Mouse (Mus musculus): ENCODE measurements around the gene Cog1.

The Cog1 gene

DNA sequence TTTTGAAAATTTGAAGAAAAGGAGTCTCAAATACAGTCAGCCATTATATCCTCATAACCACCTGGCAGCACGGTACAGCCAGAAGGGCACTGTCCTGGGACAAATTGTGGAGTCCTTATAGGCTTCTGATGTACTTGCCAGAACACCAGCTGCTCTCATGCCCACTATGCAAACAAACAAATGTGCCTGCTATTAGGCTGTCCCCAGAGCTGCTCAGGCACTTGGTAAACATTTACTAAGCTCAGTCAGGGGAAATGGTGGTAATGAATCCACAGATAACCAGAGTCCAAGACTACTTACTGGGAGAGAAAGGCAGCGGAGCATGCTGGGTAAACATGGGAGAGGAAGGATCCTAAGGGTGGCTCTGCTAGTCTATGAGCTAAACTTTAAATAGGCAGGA, 18.2 kb downstream of the Cog1 start:
- no peak for DNase-seq (ENCODE audit: low spot score in 2 of 2)

DNA sequence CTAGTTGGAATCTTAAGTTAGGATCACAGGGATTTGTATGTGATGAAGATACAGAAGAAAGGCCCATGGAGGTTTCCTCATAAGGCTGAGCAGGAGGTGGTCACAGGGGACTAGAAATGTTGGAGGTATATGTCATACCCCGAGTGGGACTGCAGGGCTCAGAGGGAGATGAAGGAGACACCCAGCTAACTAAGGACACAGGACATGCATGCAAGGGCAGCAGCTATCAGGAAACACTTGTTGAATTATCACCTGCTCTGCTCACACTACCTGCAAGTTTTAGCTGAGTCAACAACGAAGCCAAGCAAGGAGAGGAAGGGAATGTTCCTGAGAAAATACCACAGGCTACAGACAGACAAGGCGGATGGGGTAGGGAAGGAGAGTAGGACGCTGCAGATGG, 18.7 kb downstream of the Cog1 start:
- DNase-seq (ENCODE audit: low spot score in 2 of 2): no peak

DNA sequence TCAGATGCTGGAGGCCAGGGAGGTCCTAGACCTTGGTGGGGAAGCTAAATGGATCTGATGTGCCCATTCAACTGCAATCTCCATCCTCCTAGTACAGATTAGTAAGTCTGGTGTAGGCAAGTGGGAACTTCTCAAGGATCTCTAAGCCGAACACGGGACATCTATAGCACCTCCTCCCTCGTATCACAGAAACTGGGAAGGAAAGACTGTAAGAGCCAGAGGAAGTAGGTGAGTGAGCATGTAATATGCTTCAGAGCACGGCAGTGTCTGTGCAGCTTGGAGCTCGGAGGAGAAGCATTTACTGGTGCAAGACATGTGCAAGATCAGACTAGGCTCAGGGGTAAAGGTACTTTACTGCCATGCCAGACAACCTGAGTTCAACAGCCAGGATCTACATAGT, 19.9 kb downstream of the Cog1 start:
- DNase-seq (ENCODE audit: low spot score in 2 of 2): no peak

GRCm38 (mm10) chr11:113669711-113670110, 20.7 kb downstream of the Cog1 start:
- no peak for DNase-seq (ENCODE audit: low spot score in 2 of 2)

DNA sequence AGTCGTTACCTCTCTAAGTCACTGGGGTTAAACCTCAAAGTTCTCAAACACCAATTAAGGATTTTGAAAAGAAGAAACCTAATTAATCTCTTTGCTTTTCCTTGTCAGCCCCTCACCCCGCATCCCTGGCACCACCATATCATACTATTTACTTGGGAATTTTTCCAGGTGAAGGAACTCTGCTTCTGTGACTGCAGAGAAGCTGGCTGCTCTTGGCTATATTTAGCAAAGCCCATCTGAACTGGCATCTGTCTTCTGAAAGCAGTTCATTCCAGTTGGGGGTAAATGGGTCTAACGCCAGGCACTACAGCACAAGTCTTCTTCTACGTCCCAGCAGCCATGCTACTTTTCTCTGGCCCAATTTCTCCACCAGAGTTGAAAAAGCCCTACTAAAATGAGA, 24.6 kb downstream of the Cog1 start:
- no peak for DNase-seq (ENCODE audit: low spot score in 2 of 2)

- DNase-seq (ENCODE audit: low spot score in 2 of 2): no peak
Observed at GRCm38 (mm10) chr11:113674595-113674994, 25.6 kb downstream of the Cog1 start.

DNA sequence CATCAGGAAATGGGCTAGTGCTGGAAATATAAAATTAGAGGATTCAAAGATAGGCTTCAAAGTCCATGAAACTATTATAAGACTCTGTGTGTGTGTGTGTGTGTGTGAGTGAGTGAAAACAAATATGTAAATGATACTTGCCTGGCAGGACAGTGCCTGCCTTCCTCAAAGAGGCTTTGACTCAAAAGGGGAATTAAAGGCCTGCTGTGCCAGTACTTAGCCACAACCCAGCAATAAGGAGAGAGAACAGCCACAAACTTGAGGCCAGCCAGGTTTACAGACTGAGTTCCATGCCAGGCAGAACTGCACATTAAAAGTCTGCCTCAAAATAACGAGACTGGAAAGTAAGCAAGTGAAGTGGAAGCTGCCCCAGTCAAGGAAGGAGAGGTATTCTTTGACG, 27.9 kb downstream of the Cog1 start:
- no peak for DNase-seq (ENCODE audit: low spot score in 2 of 2)

DNA sequence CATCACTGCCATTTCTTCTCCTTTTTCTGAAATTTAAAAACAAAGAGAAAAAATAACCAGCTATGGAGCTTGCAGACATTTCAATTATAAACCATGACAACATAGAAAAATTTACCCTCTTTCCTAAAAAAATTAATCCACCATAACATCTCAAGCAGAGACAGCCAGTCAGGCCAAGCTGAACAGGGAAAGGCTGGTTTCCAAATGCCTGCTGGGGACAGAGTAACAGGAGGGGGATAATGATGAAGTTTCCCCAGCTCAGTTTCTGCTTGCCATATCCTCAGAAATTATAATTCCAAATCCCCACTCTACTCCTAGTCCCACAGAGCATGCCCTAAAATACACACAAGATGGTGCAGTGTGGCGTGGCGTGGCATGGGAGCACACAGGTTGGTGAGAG, 28.4 kb downstream of the Cog1 start:
- no peak for DNase-seq (ENCODE audit: low spot score in 2 of 2)

DNA sequence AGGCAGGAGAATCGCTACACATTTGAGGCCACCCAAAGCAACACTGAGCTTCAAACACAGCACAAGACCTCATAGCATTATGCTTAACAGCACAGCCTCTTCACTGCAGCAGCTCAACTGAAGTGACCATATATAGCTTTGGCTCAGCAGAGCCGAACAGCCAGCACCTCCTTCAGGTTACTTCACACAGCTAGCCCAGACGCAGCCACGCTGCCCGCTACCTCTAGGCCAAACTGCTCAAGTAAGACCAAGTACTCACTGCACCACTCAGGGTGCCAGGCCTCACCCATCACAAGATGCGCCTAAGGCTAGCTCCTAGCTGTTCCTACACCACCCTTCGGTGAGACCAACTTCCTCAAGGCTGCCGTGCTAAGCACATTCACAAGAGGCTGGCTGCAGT, 29.4 kb downstream of the Cog1 start:
- no peak for DNase-seq (ENCODE audit: low spot score in 2 of 2)

- peak in 1 of 2 experiments; percentile 55 for DNase-seq (ENCODE audit: low spot score in 2 of 2)
Observed at GRCm38 (mm10) chr11:113680954-113681353, 32.0 kb downstream of the Cog1 start.

GRCm38 (mm10) chr11:113681979-113682378, 33.0 kb downstream of the Cog1 start:
- DNase-seq (ENCODE audit: low spot score in 2 of 2): no peak

- peak; percentile 68 to 82 for DNase-seq (ENCODE audit: low spot score in 2 of 2)
Observed at GRCm38 (mm10) chr11:113682897-113683626, 34.1 kb downstream of the Cog1 start.

DNA sequence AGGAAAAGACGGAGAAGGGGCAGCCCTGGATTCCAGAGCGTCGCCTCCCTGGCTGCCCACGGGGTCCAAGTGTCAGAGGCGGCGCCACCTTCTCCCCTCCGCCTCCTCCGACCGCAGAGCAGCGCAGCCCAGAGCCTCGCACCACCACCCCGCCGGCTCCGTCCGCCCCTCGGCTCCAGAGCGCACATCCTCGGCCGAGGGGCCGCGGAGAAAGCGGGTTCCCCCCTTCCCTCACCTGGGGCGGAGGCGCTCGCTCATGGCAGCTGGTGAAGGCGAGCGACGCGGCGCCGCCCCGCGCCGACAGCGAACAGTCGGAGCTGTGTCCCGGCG, 34.6 kb downstream of the Cog1 start:
- DNase-seq (ENCODE audit: low spot score in 2 of 2): no peak

GRCm38 (mm10) chr11:113683957-113684706, 35.2 kb downstream of the Cog1 start, which contains the start of the genes Fam104a and D11Wsu47e:
Fam104a (minus strand) TSS chr11:113684155.
D11Wsu47e (plus strand) TSS chr11:113684412.
- peak; percentile 94 to 97 for DNase-seq (ENCODE audit: low spot score in 2 of 2)

DNA sequence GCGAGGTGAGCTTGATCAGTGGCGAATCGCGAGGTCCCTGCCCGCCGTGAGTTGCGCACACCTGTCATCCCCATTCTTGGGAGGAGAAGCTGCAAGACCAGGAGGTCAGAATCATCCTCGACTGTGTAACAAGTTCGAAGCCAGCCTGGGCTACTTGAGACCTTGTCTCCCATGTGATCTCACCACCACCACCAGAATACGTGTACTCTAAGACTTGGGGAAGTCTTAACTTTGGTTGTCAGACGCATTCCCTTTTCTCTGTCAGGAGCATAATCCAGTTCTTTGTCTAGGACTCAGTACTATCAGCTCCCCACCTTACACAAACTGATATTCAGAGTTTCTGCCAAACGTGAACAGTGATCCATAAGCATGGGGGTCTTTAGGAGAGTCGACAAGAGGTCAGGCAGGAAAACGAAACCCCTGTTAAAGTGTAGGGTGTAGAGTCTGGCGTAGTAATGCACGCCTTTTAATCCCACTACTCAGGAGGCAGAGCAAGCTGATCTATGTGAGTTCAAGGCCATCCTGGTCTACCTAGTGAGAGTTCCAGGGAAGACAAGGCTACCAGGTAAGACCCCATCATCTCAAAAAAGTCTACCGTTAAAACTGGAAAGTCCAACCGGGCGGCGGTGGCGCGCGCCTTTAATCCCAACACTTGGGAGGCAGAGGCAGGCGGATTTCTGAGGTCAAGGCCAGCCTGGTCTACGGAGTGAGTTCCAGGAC, 35.9 kb downstream of the Cog1 start:
- no peak for DNase-seq (ENCODE audit: low spot score in 2 of 2)

DNA sequence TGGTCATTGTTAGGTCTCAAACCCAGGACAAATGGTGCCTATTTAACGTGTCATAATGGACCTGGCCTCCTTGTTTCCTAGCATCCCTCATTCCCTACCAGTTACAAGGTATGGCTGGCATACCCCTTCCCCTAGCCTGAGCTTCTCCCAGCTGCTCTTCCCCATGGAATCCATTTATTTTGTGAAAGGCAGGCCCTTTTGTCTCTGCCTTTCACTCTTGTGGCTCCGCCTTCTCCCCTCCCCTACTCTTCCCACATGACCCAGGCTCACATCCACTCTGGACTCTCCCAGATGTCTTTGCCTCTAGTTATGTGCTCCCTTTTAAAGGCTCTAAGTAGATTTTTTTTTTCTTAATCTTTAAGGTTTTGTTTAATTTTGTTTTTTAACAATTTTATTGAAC, 38.1 kb downstream of the Cog1 start:
- DNase-seq (ENCODE audit: low spot score in 2 of 2): no peak

- no peak for DNase-seq (ENCODE audit: low spot score in 2 of 2)
Observed at GRCm38 (mm10) chr11:113690506-113690905, 41.5 kb downstream of the Cog1 start.

DNA sequence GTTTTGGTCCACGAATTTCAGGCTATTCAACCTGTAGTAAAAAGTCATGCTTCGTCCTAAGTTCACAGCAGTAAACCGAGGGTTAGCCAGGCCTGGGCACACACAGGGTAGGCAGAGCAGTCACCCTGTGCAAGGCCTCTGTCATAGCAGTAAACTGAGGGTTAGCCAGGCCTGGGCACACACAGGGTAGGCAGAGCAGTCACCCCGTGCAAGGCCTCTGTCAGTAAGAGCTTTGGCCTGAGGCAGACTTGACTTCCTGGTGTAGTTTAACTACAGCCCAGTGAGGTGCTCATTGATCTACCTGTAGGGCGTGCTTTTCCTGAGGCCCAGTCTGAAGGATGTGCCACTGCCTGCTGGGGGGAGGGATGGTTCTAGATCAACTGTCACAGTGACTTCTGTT, 42.3 kb downstream of the Cog1 start:
- peak in 1 of 2 experiments; percentile 29 for DNase-seq (ENCODE audit: low spot score in 2 of 2)

- no peak for DNase-seq (ENCODE audit: low spot score in 2 of 2)
Observed at GRCm38 (mm10) chr11:113691851-113692250, 42.9 kb downstream of the Cog1 start.

GRCm38 (mm10) chr11:113697571-113697970, 48.6 kb downstream of the Cog1 start:
- DNase-seq (ENCODE audit: low spot score in 2 of 2): no peak

DNA sequence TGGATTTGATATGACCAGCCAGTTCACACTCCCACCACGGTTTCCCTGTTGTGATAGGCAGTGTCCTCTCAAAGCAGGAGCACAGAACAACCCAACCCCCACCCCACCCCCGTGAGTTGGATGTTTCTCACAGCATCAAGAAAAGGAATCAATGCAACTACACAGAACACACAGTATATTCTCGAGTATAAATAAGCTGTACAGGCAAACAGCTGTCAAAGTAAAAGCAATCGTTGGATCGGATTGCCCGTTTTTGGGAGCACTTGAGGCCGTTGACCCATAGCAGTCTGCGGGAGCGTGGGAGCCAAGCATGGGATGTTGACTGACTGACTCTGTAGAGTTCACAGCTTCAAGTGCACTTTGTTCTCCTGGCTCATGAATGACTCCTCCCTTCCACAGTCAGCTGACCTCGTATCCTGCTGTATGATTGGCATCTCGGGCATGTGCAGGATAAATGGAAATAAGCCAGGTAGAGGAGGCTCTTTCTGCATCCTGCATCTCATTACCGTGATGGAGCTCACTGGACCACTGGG, 49.1 kb downstream of the Cog1 start:
- DNase-seq (ENCODE audit: low spot score in 2 of 2): no peak

- no peak for DNase-seq (ENCODE audit: low spot score in 2 of 2)
Observed at GRCm38 (mm10) chr11:113699643-113700042, 50.7 kb downstream of the Cog1 start.

Data from spleen, postnatal 4 days (tissue).